Mouse (Mus musculus): ENCODE measurements around the gene Klrb1b. TPM values are rescaled to one million over a fixed set of nuclear protein-coding genes. Genes with fewer than 3 reads are reported as not detected.

The Klrb1b gene
- polyA plus RNA-seq, 1 experiment from 2014 or later = 0.35 TPM

GRCm38 (mm10) chr6:128854895-128855294 lies 28.8 kb upstream of the Klrb1b start:
- peaks cover 9% of the 10 kb centered on the region; the same call in 1 of the 2 replicates for H3K4me1 ChIP-seq (ENCODE audit: insufficient read depth, low read depth, low read length)
- H3K36me3 ChIP-seq (ENCODE audit: insufficient read depth, low read length) = no peaks in the 10 kb centered on the region
- no peaks in the 10 kb centered on the region for H3K27me3 ChIP-seq (replicated peaks; ENCODE audit: insufficient read depth, low read length)
- peak; percentile 2 for DNase-seq (ENCODE audit: low spot score)
- H3K27ac ChIP-seq (ENCODE audit: low read length) = no peak overlapping the region
- TF ChIP-seq CTCF (IDR thresholded peaks at IDR 0.05) (no peak), EP300 (IDR thresholded peaks at IDR 0.05) (no peak)
- 90% methylated on average over 3 of the region's 3 CpGs for WGBS
- no peaks in the 10 kb centered on the region for H3K9me3 ChIP-seq (ENCODE audit: low read length)
- ATAC-seq = no peak
- H3K4me2 ChIP-seq (replicated peaks; ENCODE audit: low read depth, low read length) = no peak overlapping the region
- no peak overlapping the region for H3K9ac ChIP-seq (replicated peaks; ENCODE audit: low read depth)
- no peak overlapping the region for H3K4me3 ChIP-seq (ENCODE audit: low read depth, low read length)

- TF ChIP-seq EP300 (IDR thresholded peaks at IDR 0.05) (no peak), CTCF (IDR thresholded peaks at IDR 0.05) (peak; percentile 85)
- no peak overlapping the region for H3K27ac ChIP-seq (ENCODE audit: low read length)
- H3K4me1 ChIP-seq (ENCODE audit: insufficient read depth, low read depth, low read length) = peaks cover 9% of the 10 kb centered on the region; the same call in 1 of the 2 replicates
- no peak for ATAC-seq
- no peak overlapping the region for H3K4me2 ChIP-seq (replicated peaks; ENCODE audit: low read depth, low read length)
- H3K27me3 ChIP-seq (replicated peaks; ENCODE audit: insufficient read depth, low read length) = no peaks in the 10 kb centered on the region
- H3K36me3 ChIP-seq (ENCODE audit: insufficient read depth, low read length) = no peaks in the 10 kb centered on the region
- H3K4me3 ChIP-seq (ENCODE audit: low read depth, low read length) = no peak overlapping the region
- DNase-seq (ENCODE audit: low spot score) = peak; percentile 74
- H3K9ac ChIP-seq (replicated peaks; ENCODE audit: low read depth) = no peak overlapping the region
- WGBS = 48% methylated on average over 12 of the region's 12 CpGs
- H3K9me3 ChIP-seq (ENCODE audit: low read length) = no peaks in the 10 kb centered on the region
These were observed 28.1 kb upstream of the Klrb1b start for GRCm38 (mm10) chr6:128854024-128854820.

GRCm38 (mm10) chr6:128852766-128853165 lies 26.6 kb upstream of the Klrb1b start:
- WGBS = 60% methylated on average over 3 of the region's 3 CpGs
- peaks cover 9% of the 10 kb centered on the region; the same call in 1 of the 2 replicates for H3K4me1 ChIP-seq (ENCODE audit: insufficient read depth, low read depth, low read length)

DNA sequence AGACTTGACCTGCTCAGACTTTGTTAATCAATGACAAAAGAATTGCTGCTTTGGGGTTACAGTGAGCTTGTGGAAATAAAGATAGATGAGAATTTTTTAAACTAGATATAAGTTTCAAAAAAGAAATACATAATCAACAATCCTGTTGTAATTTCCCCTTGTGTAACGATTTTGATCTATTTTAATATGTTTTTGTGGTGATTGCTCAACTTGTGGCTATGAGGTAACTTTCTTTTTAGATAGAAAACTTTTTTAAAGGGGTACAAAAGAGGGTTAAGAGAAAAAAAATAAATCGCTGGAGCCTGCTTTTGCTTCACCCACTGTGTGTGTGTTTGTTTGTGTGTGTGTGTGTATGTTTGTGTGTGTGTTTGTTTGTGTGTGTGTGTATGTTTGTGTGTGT lies 25.0 kb upstream of the Klrb1b start:
- Histone ChIP-seq H3K27ac (ENCODE audit: low read length) (peak overlapping the region; percentile 57), H3K9me3 (ENCODE audit: low read length) (no peaks in the 10 kb centered on the region), H3K4me2 (replicated peaks; ENCODE audit: low read depth, low read length) (no peak overlapping the region), H3K9ac (replicated peaks; ENCODE audit: low read depth) (no peak overlapping the region), H3K36me3 (ENCODE audit: insufficient read depth, low read length) (no peaks in the 10 kb centered on the region), H3K27me3 (replicated peaks; ENCODE audit: insufficient read depth, low read length) (no peaks in the 10 kb centered on the region), H3K4me3 (ENCODE audit: low read depth, low read length) (no peak overlapping the region), H3K4me1 (ENCODE audit: insufficient read depth, low read depth, low read length) (peaks cover 8% of the 10 kb centered on the region; the same call in 1 of the 2 replicates)
- no peak for ATAC-seq
- TF ChIP-seq EP300 (IDR thresholded peaks at IDR 0.05) = peak; percentile 15; the same call in 1 of the 2 replicates
- TF ChIP-seq CTCF (IDR thresholded peaks at IDR 0.05) = no peak
- DNase-seq (ENCODE audit: low spot score) = peak; percentile 75
- 51% methylated on average over 2 of the region's 2 CpGs for WGBS

More at GRCm38 (mm10) chr6:128852766-128853165, 26.6 kb upstream of the Klrb1b start:
- no peak overlapping the region for H3K4me3 ChIP-seq (ENCODE audit: low read depth, low read length)
- TF ChIP-seq EP300 (IDR thresholded peaks at IDR 0.05) = no peak
- no peak for TF ChIP-seq CTCF (IDR thresholded peaks at IDR 0.05)
- H3K4me2 ChIP-seq (replicated peaks; ENCODE audit: low read depth, low read length) = no peak overlapping the region
- no peaks in the 10 kb centered on the region for H3K36me3 ChIP-seq (ENCODE audit: insufficient read depth, low read length)
- no peaks in the 10 kb centered on the region for H3K27me3 ChIP-seq (replicated peaks; ENCODE audit: insufficient read depth, low read length)
- H3K9me3 ChIP-seq (ENCODE audit: low read length) = no peaks in the 10 kb centered on the region
- H3K27ac ChIP-seq (ENCODE audit: low read length) = no peak overlapping the region
- H3K9ac ChIP-seq (replicated peaks; ENCODE audit: low read depth) = no peak overlapping the region
- no peak for ATAC-seq
- DNase-seq (ENCODE audit: low spot score) = no peak

DNA sequence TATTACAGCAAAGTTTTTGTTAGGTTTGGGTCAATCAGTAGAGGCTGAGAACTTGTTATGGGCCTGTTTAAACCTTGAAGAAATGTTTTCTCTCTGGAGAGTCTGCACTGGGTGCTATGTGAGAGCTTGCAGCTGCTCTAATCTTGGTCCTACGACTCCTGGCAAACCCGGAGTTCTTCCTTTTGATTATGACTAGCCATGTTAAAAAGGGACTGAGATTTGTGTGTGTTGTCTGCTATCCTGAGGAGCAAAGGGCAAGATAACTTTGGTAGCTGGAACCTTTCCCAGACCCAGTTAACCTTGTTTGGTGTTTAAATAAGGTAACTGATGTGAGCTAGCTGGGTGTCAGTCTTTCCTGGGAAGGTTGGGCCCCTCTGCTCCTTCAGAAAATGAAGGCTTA lies 24.5 kb upstream of the Klrb1b start:
- no peak overlapping the region for H3K4me2 ChIP-seq (replicated peaks; ENCODE audit: low read depth, low read length)
- 29% methylated on average over 2 of the region's 2 CpGs for WGBS
- no peaks in the 10 kb centered on the region for H3K9me3 ChIP-seq (ENCODE audit: low read length)
- H3K27me3 ChIP-seq (replicated peaks; ENCODE audit: insufficient read depth, low read length) = no peaks in the 10 kb centered on the region
- peak; percentile 58 for ATAC-seq
- DNase-seq (ENCODE audit: low spot score) = peak; percentile 55
- H3K9ac ChIP-seq (replicated peaks; ENCODE audit: low read depth) = no peak overlapping the region
- no peak overlapping the region for H3K4me3 ChIP-seq (ENCODE audit: low read depth, low read length)
- no peak for TF ChIP-seq CTCF (IDR thresholded peaks at IDR 0.05)
- no peak; the same call in 1 of the 2 replicates for TF ChIP-seq EP300 (IDR thresholded peaks at IDR 0.05)
- no peaks in the 10 kb centered on the region for H3K36me3 ChIP-seq (ENCODE audit: insufficient read depth, low read length)
- H3K27ac ChIP-seq (ENCODE audit: low read length) = peak overlapping the region; percentile 57
- peaks cover 5% of the 10 kb centered on the region; the same call in 1 of the 2 replicates for H3K4me1 ChIP-seq (ENCODE audit: insufficient read depth, low read depth, low read length)

- ATAC-seq (peak; percentile 23), DNase-seq (ENCODE audit: low spot score) (peak; percentile 78)
- TF ChIP-seq CTCF (IDR thresholded peaks at IDR 0.05) (peak; percentile 83), EP300 (IDR thresholded peaks at IDR 0.05) (no peak)
- H3K36me3 ChIP-seq (ENCODE audit: insufficient read depth, low read length) = no peaks in the 10 kb centered on the region
- 52% methylated on average over 2 of the region's 2 CpGs for WGBS
- H3K27ac ChIP-seq (ENCODE audit: low read length) = 0 out of 2 replicates have a peak overlapping the region, but pooled peaks have one; percentile 22
- H3K4me2 ChIP-seq (replicated peaks; ENCODE audit: low read depth, low read length) = no peak overlapping the region
- no peaks in the 10 kb centered on the region for H3K4me1 ChIP-seq (ENCODE audit: insufficient read depth, low read depth, low read length)
- H3K4me3 ChIP-seq (ENCODE audit: low read depth, low read length) = no peak overlapping the region
- H3K9ac ChIP-seq (replicated peaks; ENCODE audit: low read depth) = no peak overlapping the region
- H3K27me3 ChIP-seq (replicated peaks; ENCODE audit: insufficient read depth, low read length) = no peaks in the 10 kb centered on the region
- H3K9me3 ChIP-seq (ENCODE audit: low read length) = no peaks in the 10 kb centered on the region
These were observed 23.8 kb upstream of the Klrb1b start for GRCm38 (mm10) chr6:128849902-128850301.
